Mouse (Mus musculus) cerebellum, adult 18-20 months (tissue): ENCODE results near the gene Pde11a.

ENCODE experiments used
- DNase-seq, 2 experiments: peaks; one replicate each; pipeline ENCODE4 v3.0.0; 2021

The Pde11a gene

GRCm38 (mm10) chr2:76050911-76051310, 287.7 kb downstream of the Pde11a start:
- no peak for DNase-seq

- no peak for DNase-seq
These were observed 288.5 kb downstream of the Pde11a start for GRCm38 (mm10) chr2:76050092-76050491.

GRCm38 (mm10) chr2:76049529-76049928, 289.0 kb downstream of the Pde11a start:
- DNase-seq = no peak

- DNase-seq = no peak
These were observed 290.8 kb downstream of the Pde11a start for GRCm38 (mm10) chr2:76047740-76048139.

GRCm38 (mm10) chr2:76042210-76042609, 296.4 kb downstream of the Pde11a start:
- no peak for DNase-seq

GRCm38 (mm10) chr2:76040116-76040515, 298.5 kb downstream of the Pde11a start:
- no peak for DNase-seq

GRCm38 (mm10) chr2:76030080-76030479, 308.5 kb downstream of the Pde11a start:
- DNase-seq = peak; percentile 62 to 64

GRCm38 (mm10) chr2:76029081-76029901, 309.3 kb downstream of the Pde11a start:
- peak; percentile 40 to 48 for DNase-seq

GRCm38 (mm10) chr2:76016890-76017289, 321.7 kb downstream of the Pde11a start:
- no peak for DNase-seq

- DNase-seq = no peak
These were observed 322.4 kb downstream of the Pde11a start for GRCm38 (mm10) chr2:76016136-76016535.

- no peak for DNase-seq
These were observed 323.1 kb downstream of the Pde11a start for GRCm38 (mm10) chr2:76015460-76015859.

- DNase-seq = no peak
These were observed 323.9 kb downstream of the Pde11a start for GRCm38 (mm10) chr2:76014659-76015058.

- no peak for DNase-seq
These were observed 332.4 kb downstream of the Pde11a start for GRCm38 (mm10) chr2:76006194-76006593.

- DNase-seq = no peak
These were observed 335.7 kb downstream of the Pde11a start for GRCm38 (mm10) chr2:76002899-76003298.

- DNase-seq = peak; percentile 49 to 61
These were observed 337.2 kb downstream of the Pde11a start for GRCm38 (mm10) chr2:76001392-76001791.

GRCm38 (mm10) chr2:75999636-76000035, 338.9 kb downstream of the Pde11a start:
- no peak for DNase-seq

- DNase-seq = peak; percentile 42 to 54
These were observed 339.9 kb downstream of the Pde11a start for GRCm38 (mm10) chr2:75998692-75999091.

- DNase-seq = no peak
These were observed 340.8 kb downstream of the Pde11a start for GRCm38 (mm10) chr2:75997726-75998125.

GRCm38 (mm10) chr2:75994841-75995240, 343.7 kb downstream of the Pde11a start:
- DNase-seq = no peak

GRCm38 (mm10) chr2:75991581-75992205, 346.9 kb downstream of the Pde11a start:
- no peak for DNase-seq

- DNase-seq = peak; percentile 48 to 56
These were observed 347.6 kb downstream of the Pde11a start for GRCm38 (mm10) chr2:75990885-75991539.

- no peak for DNase-seq
These were observed 348.9 kb downstream of the Pde11a start for GRCm38 (mm10) chr2:75989694-75990093.

- DNase-seq = no peak
These were observed 349.7 kb downstream of the Pde11a start for GRCm38 (mm10) chr2:75988779-75989363.
